Mouse (Mus musculus) cortical plate, adult 2 months (tissue): Measurements from ENCODE around the gene Sox21. TPM values are rescaled to one million over a fixed set of nuclear protein-coding genes. Genes with fewer than 3 reads are reported as not detected.

Experiments
- H3K27ac ChIP-seq: fragments of 200-500 bp; 2 replicates; pipeline ENCODE4 v1.5.1; 2012; ENCODE audit warnings: low read length, control low read depth, inconsistent platforms; ENCODE audit not compliant: insufficient read depth
- H3K4me1 ChIP-seq: fragments of 200-500 bp; 2 replicates; pipeline ENCODE4 v1.6.1; 2011; ENCODE audit warnings: low read length; ENCODE audit not compliant: control insufficient read depth, insufficient read depth
- H3K4me3 ChIP-seq: fragments of 200-500 bp; 2 replicates; pipeline ENCODE4 v1.5.1; 2011; ENCODE audit warnings: mild to moderate bottlenecking, low read length, control low read depth; ENCODE audit not compliant: insufficient read depth
- CTCF ChIP-seq: fragments of 200-500 bp; IDR thresholded peaks from 2 replicates; pipeline ENCODE4 v1.5.1; 2011; ENCODE audit warnings: mild to moderate bottlenecking, control low read depth, low read length; ENCODE audit not compliant: insufficient read depth; ENCODE audit errors: extremely low read depth
- POLR2A ChIP-seq: fragments of 200-500 bp; IDR thresholded peaks from 2 replicates; pipeline ENCODE4 v1.6.1; 2011; ENCODE audit warnings: mild to moderate bottlenecking, low read length, control low read depth; ENCODE audit not compliant: insufficient read depth; ENCODE audit errors: extremely low read depth
- polyA plus RNA-seq: library from polyadenylated mRNA; depleted of rRNA; stranded (reverse); fragments of >200 nt; gene quantifications from 2 replicates; pipeline ENCODE4 v1.2.3, GENCODE M21; 2012

The Sox21 gene
- polyA plus RNA-seq, 1 experiment, result 9.6 TPM

- no peak overlapping the region for H3K27ac ChIP-seq
- no peak overlapping the region for H3K4me3 ChIP-seq
- 0 out of 2 replicates have a peak, but pooled peaks have one; percentile 15 for TF ChIP-seq CTCF
- TF ChIP-seq POLR2A, result no peak
- H3K4me1 ChIP-seq, result no peaks in the 10 kb centered on the region
Observed at GRCm38 (mm10) chr14:118239351-118239750, 2.5 kb upstream of the Sox21 start.

DNA sequence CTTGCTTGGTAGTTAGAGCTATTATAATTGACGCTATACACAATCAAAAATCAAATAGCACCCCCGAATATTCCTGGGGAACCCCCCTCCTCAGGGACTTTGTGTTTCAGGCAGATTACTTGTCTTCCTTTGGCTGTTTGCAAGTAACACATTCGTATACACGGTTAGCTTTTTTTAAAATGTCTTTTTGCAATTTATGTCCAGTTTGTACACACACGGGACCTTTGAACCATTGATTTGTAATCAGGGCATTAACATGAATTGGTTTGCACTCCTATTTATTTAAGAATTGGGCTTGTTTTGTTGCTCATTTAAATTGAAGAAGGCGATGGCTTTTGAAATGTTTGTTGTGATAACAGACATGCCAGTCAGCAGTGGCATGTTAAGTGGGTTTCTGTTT lies 956 bp upstream of the Sox21 start:
- H3K4me1 ChIP-seq, result no peaks in the 10 kb centered on the region
- TF ChIP-seq CTCF (no peak), POLR2A (no peak)
- H3K27ac ChIP-seq, result no peak overlapping the region
- no peak overlapping the region; the same call in 1 of the 2 replicates for H3K4me3 ChIP-seq

DNA sequence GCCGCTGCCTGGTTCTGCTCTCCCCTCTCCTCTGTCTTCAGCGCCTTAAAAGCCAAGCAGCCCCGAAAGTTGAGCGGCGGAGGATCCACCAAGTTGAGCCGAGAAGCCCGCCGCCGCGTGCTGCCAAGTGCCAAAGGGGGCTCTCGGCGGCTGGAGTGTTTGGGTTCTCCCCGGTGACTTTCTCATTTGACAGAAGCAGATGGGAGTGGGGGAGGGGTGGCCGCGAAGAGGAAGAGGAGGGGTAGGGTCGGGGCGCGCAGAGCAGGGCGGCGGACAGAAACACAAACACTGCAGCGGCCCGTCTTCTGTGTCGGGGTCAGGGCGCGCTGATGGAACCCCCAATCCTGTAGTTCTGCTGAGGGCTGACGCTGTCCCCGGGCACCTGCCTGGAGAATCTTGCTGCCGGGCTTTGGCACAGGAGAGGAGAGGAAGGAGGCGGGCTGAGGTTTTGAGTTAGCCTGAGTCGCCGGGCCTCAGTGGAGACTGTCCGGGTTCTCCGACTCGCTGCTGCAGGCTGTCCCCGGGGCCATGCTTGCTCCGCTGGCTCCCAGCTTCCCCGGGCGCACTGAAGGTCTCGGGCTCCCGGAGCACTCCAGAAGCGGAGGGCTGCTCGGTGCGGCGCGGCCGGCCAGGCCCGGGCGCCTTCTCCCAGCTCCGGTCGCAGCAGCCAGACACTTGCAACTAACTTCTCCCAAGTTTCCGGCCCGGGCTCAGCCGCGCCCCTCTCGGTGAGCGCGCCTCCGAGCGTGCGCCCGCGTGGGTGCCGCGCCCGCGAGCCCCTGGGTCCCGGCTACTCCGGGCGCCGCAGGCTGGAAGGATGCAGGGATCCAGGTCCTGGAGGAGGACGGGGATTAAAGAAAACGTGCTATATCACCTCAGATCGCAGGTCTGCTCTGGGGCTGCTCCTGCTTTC lies 601 bp downstream of the Sox21 start:
- Histone ChIP-seq H3K4me3 (peak overlapping the region; percentile 29), H3K27ac (peak overlapping the region; percentile 65), H3K4me1 (no peaks in the 10 kb centered on the region)
- TF ChIP-seq POLR2A (no peak), CTCF (no peak)

DNA sequence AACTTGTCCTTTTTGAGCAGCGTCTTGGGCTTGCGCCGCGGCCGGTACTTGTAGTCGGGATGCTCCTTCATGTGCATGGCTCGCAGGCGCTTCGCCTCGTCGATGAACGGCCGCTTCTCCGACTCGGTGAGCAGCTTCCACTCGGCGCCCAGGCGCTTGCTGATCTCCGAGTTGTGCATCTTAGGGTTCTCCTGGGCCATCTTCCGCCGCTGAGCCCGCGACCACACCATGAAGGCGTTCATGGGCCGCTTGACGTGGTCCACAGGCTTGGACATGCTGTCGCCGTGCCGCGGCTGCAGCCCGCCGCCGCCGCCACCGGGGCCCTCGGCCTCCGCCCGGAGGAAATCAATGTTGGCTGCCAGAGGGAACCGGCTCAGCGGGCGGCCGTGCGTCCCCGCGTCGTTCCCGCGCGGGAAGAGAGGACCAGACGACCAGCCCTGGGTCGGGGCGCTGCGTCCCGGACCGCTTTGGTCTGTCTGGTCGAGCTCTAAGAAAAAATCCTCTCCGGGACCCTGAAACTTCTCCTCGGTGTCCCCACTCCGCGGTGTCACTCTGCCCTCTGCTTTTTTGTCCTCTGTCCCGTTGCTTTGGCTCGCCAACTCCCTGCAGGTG lies 1.4 kb downstream of the Sox21 start:
- peak overlapping the region; percentile 29; the same call in 1 of the 2 replicates for H3K4me3 ChIP-seq
- TF ChIP-seq CTCF (no peak), POLR2A (no peak)
- H3K4me1 ChIP-seq, result no peaks in the 10 kb centered on the region
- H3K27ac ChIP-seq, result peak overlapping the region; percentile 37; the same call in 1 of the 2 replicates

DNA sequence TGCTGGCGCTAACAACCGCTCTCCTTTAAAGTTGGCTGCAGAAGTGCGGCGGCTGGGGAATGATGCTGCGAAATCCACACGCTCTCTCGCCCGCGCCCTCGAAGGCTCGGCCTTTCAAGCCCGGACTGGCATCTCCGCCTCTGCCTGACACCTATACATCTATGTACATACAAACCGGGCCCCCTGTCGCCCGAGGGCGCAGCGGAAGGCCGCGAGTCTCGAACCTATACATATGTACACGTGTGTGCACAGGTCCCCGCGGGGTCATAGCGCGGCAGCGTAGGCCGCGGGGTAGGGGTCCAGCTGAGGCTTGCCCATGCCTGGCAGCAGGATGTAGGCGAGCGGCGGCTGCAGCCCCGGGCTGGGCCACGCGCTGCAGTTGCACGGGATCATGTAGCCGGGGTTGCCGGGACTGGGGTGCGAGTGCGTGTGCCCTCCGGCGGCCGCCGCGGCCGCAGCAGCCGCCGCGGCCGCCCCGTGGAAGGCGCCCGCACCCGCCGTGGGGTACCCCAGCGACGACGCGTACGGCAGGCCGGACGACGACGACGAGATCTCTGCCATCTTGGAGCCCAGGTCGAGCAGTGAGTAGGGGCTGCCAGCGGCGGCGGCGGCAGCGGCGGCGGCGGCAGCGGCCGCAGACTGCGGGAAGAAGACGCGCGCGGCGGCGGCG lies 2.2 kb downstream of the Sox21 start:
- Histone ChIP-seq H3K27ac (peak overlapping the region; percentile 22), H3K4me1 (no peaks in the 10 kb centered on the region), H3K4me3 (peak overlapping the region; percentile 15)
- no peak for TF ChIP-seq POLR2A

DNA sequence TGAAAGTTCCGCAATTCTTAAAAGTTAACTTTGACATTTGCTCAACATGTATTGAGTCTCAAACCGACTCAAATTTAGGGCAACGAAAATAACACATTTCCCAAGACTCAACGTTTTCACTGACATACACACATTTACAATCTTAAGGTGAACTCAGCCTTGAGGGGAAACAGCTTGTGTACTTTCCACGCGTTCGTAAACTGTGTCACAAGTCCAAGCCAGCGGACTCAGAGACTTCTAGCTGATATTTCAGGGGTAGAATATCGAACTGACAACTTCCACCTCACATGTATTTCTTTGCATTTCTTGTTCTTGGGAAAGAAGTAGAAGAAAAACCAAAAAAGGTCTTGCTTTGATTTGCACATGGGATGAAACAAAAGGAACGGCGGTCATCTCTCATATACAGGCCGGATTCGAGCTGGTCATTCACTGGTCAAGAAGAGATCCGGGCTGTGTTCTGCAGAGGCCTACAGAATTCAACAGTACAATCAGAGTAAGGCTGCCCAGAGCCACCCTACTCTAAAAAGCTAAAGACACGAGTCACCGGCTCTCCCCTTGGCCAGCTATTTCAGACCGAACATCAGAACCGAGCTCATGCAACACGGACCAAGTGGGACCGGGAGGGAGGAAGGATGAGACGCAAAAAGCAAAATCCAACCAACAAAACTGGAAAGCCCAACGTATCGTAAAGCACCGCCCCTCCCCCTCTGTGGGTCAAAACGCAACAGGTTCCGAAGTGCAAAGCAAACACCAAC lies 2.9 kb downstream of the Sox21 start:
- H3K27ac ChIP-seq, result peak overlapping the region; percentile 22; the same call in 1 of the 2 replicates
- peak overlapping the region; percentile 15 for H3K4me3 ChIP-seq
- H3K4me1 ChIP-seq, result no peaks in the 10 kb centered on the region
- TF ChIP-seq CTCF (no peak), POLR2A (no peak)

DNA sequence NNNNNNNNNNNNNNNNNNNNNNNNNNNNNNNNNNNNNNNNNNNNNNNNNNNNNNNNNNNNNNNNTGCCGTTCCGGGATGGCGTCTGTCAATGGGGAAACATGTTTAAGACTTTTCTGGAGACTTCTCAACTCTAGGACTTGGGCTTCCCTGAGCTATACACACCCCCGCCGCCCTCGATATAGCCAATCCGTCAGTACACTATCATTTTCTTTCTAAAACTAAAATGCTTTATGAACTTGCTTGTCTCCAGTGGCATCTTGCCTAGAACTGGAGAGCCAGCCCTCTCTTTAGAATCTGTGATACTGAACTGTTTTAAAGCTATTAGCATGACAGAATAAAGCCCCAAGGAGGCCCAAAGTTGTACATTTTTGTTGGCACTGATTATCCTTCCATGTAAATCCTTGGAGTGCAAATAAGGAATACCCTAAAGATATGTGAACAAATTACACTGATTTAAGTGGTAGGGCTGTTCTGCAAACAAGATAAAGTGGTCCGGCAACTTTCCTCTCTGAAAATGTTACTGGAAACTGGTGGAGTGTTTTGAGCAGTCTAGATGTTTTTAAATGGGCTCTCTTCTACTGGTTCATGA lies 4.4 kb downstream of the Sox21 start:
- no peaks in the 10 kb centered on the region for H3K4me1 ChIP-seq
- H3K4me3 ChIP-seq, result no peak overlapping the region
- no peak for TF ChIP-seq CTCF
- no peak for TF ChIP-seq POLR2A
- H3K27ac ChIP-seq, result no peak overlapping the region

DNA sequence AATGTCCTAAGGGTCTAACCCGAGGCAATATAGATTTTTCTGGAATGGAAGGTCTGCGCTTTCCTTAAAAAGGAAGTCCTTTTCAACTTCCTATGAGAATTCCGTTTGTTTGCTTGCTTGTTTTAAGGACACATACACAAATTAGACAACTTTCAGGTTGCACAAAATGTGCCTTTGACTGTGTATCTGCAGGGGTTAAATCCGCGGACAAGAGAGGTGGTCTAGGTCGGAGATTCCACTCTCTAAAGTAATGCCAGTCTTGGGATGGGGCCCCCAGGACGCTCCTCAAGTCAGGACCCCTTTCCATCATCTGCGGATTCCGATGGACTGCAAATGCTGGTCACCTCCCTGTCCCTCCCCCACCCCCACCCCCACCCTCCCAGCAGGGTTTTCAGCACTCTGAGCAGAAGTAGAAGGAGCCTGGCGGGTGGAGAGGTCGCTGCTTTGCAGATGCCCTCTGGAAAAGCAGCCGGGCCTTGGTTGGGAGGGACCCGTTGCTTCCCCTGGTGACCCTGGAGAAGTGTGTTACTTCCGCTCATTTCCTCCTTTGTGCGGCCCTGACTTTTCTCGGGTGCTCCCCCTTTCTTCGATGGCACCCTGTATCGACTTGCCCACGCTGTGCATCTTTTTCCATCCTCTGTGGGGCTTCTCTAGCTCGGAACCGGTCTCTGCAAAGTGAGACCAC lies 10.2 kb downstream of the Sox21 start:
- no peak for TF ChIP-seq CTCF
- no peak for TF ChIP-seq POLR2A
- Histone ChIP-seq H3K27ac (no peak overlapping the region), H3K4me1 (no peaks in the 10 kb centered on the region), H3K4me3 (no peak overlapping the region)

DNA sequence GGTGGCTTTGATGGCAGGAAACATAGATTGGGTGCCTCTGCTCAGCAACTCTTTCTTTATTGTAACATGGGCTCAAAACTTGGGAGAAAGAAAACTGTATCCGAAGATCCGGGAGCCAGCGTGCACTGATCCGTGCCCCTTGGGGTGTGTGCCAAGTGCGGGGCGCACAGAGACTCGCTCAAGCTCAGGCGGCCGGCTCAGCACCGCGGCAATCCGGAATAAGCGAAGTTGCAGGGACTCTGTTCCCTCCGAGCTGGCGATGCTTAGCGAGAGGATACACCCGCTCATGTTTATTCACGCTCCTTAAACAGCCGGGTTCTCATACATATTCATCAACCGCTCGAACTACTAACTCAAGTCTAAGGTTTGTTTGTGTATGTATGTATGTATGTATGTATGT lies 10.9 kb downstream of the Sox21 start:
- H3K4me3 ChIP-seq, result no peak overlapping the region
- no peak for TF ChIP-seq POLR2A
- no peak for TF ChIP-seq CTCF
- no peaks in the 10 kb centered on the region for H3K4me1 ChIP-seq
- no peak overlapping the region for H3K27ac ChIP-seq
